Mouse (Mus musculus): ENCODE data around the gene Snorc. TPM values are rescaled to one million over a fixed set of nuclear protein-coding genes. Genes with fewer than 3 reads are reported as not detected.

Gene Snorc
- total RNA-seq, 2 experiments from 2014 or later = not detected

DNA sequence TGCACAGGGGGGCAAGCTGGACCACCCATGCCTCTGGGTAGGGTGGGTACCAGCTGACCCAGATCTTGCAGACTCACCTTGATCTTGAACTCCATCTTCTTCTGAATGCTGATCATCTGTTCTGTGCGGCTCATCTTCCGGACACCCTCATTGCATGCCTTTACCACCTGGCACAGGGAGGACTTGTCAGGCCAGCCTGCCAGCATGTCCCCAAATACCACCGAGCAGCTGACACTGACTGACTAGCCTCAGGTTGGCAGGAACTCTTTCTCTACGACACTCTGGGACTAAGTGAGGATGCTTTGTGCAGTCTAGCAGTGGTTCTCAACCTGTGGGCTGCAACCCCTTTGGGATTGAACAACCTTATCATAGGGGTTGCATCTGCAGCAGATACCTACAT, 12.5 kb downstream of the Snorc start:
- intact Hi-C loops (cut with DNase I) = no loop called here
- H3K4me3 ChIP-seq = no peak overlapping the region
- H3K27ac ChIP-seq = no peak overlapping the region
- TF ChIP-seq CTCF (IDR thresholded peaks at IDR 0.05) = no peak
- peak; percentile 61 for DNase-seq

DNA sequence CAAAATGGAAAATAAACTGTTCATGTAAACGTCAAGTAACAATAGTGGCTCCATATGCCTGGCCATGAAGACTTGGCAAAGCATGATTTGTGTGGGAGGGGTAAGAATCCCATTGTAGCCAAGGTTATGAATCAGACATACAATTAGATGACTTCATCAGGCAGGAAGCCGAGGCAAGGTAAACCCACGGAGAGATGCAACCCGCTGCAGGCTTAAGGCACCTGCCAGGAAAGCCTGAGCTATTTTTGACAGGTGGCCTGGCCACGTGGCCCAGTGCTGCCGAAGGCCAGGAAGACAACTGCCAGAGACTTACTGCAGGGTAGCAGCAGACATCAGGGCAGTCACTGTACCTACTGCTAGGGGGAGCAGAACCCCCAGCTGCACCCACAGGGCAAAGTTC, 16.3 kb downstream of the Snorc start:
- no peak overlapping the region for H3K27ac ChIP-seq
- TF ChIP-seq CTCF (IDR thresholded peaks at IDR 0.05) = no peak
- intact Hi-C loops (cut with DNase I) = no loop called here

DNA sequence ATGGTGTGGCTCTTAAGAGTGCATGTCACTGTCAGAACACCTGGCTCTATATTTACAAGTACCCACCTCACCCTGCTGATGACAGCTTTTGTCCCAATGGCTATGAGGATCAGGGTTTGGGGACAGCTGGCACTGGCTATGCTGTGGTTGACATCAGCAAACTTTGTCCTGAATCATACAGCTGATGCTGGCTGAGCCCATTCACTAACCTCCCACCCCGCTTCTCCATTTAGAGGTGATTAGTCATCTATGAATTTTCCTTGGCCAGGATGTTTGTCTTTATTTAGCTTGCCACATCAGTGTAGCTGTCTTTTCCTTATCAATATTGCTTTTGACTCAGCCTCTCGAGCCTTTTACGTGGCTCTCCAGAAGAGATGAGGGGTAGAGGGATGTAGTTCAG, 22.2 kb downstream of the Snorc start:
- no peak for DNase-seq
- no peak for TF ChIP-seq CTCF (IDR thresholded peaks at IDR 0.05)
- intact Hi-C loops (cut with DNase I) = no loop called here
- Histone ChIP-seq H3K4me3 (no peak overlapping the region), H3K27ac (no peak overlapping the region)

More for the DNA sequence above, 16.3 kb downstream of the Snorc start:
- H3K4me3 ChIP-seq = no peak overlapping the region
- DNase-seq = peak; percentile 81

DNA sequence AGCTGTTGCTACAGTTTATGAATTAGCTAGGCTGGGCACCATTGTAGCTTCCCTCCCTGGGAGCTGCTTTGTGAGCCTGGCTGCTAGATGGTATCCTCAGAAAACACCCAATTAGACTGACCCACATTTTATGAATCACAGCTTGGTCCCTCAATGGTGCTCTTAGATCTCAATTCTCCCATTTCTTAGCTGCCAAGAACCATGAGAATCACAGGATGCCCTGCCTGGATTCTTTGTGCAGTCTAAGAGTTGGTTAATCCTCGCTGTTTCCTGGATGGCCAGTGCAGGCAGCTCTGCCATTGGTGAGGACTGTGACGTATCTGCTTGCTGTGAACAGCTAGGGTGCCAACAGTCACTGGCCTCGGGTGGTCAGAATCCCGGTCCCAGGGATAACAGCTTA, 23.5 kb downstream of the Snorc start:
- Histone ChIP-seq H3K4me3 (no peak overlapping the region), H3K27ac (no peak overlapping the region)
- TF ChIP-seq CTCF (IDR thresholded peaks at IDR 0.05) = no peak
- intact Hi-C loops (cut with DNase I) = no loop called here
- DNase-seq = no peak

DNA sequence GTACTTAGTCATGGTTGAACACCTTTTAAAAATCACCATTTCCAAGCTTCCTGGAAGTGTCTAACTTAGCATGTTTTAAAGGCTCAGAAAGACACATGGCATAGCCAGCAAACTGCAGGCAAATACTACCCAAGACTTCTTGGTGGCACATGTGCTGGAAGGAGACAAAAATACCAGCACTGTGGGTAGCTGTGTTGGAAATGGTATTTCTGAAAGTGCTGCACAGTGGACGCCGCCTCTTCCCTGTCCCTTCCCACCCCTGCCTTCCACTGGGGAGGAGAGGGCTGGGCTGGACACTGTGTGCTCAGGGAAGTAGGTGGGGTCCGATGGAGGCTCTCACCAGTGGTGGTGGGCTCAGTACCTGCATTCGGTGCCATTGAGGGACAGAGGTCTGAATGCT, 35.5 kb downstream of the Snorc start:
- no peak overlapping the region for H3K27ac ChIP-seq
- no peak overlapping the region for H3K4me3 ChIP-seq
- no peak for TF ChIP-seq CTCF (IDR thresholded peaks at IDR 0.05)
- intact Hi-C loops (cut with DNase I) = no loop called here
- DNase-seq = no peak

DNA sequence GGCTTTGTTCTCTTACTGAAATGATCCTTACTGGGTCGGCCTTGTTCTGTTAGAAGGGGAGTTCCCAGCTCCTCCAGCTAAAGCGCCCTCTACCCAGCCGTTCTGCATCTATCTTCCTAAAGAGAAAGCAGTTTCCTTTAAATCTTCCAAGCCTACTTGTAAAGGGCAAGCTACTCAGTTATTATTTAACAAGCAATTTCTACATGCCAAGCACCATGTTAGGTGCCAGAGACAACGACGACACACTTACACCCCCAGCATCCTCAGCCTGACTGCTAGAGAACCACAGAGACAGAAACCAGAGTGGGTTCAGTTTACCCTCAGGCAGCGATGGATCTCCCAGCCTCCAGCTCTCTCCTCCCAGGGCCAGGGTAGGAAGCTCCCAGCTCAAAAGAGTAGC, 37.8 kb downstream of the Snorc start:
- DNase-seq = no peak
- Histone ChIP-seq H3K4me3 (no peak overlapping the region), H3K27ac (no peak overlapping the region)
- TF ChIP-seq CTCF (IDR thresholded peaks at IDR 0.05) = no peak
- intact Hi-C loops (cut with DNase I) = no loop called here

DNA sequence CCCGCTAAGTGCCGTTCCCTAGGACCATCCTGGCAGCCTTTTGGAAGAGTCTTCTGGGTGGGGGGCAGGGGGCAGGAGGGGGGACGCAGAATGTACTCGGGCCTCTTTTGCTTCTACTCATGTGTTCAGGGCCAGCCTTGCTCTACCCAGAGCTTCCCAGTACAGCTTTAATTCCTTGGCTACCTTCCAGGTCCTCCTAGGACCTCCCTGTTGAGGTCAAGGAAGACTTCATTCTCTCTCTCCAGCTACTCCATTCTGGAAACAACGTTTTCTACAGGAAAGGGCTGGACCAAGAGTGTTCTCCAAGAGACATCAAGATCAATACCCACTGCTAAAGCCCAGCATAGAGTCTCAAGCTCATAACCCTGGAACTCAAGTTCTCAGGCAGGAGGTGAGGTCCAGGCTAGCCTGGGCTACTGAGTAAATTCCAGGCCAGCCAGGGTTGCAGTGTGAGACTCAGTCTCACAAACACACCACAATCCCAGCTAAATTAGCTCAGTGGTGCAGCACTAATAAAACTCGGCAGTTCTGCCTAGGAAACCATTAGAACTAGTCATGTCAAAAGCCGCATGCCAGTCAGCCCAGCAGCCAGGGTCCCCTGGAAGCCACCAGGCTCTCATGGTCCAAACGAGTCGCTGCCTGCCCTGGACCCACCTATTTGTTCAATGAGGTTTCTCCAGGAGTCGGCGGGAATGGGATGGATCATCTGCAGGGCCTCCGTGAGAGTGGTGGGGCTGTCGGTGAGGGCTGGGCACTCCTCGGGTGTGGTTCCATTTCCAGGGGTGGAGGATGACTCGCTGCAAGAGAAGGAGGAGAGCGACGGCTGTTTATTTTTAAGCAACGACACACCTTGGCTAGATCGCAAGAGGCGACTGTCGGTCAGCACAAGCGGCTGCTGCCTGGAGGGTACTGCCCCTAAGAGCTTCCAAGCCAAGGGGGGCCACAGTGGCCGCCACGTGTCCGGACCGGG, 38.8 kb downstream of the Snorc start:
- intact Hi-C loops (cut with DNase I) = no loop called here

DNA sequence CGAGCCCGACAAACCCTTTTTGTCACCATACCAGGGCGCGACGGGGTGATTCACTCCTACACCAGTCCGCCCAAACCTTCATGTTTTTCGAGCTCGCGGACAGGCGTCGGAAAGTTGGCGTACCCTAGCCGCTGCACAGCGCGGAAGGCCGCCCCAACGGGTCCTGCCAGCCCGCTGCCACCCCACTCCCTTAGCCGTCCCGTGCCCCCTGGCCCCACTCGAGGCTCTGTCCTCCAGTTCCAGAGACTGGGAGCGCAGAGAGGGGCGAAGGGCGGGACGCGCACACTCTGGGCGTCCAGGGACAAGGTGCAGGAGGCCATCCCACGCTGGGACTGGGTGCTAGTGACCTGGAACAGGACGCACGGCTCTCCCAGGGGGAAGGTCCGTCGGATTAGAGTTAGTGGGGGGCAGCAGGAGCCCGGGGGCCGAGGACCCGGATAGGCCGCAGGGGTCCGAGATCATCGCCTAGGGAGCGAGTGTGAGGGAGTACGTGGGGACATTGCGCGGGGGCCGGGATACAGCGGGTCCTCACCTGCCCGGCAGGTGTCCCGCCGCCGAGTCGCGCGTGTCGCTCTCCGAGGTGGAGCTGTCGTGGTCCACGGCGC, 39.6 kb downstream of the Snorc start, which contains the start of gene Neu2:
Gene Neu2, plus strand, starts transcription at position 329 of the 605 bp plus-strand sequence.
- TF ChIP-seq CTCF (IDR thresholded peaks at IDR 0.05) = no peak
- Histone ChIP-seq H3K4me3 (peak within 1 kb of the TSS; percentile 79), H3K27ac (no peak within 1 kb of the TSS)
- DNase-seq = peak; percentile 30
- intact Hi-C loops (cut with DNase I) = no loop called here

More for the DNA sequence above, 38.8 kb downstream of the Snorc start:
- Histone ChIP-seq H3K4me3 (peak overlapping the region; percentile 79), H3K27ac (no peak overlapping the region)
- TF ChIP-seq CTCF (IDR thresholded peaks at IDR 0.05) = no peak
- DNase-seq = no peak

DNA sequence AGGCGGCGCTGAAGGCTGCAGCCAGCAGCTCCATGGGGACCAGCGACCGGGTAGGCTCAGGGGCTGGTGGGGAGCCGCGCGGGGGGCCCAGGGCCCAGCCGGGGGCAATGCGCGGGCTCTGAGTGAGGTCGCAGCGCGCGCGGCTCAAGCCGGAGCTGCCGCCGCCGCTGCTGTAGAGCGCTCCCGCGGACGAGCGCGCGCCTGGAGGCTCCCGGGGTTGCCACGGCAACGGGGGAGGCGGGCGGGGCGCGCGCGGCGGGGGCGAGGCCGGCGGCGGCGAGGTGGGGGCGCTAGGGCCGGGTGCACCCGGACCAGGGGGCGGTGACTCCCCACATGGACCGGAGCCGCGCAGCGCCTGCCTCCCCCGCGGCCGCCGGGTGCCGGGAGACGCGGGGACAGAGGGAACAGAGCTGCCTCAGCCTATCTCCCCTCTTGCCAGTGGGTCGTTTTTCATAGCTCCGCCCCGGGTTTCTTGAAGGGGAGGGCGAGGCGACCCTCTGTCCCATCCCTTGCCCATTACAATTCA, 40.2 kb downstream of the Snorc start:
- peak; percentile 50 for DNase-seq
- intact Hi-C loops (cut with DNase I) = no loop called here
- Histone ChIP-seq H3K4me3 (peak overlapping the region; percentile 79), H3K27ac (no peak overlapping the region)
- no peak for TF ChIP-seq CTCF (IDR thresholded peaks at IDR 0.05)

DNA sequence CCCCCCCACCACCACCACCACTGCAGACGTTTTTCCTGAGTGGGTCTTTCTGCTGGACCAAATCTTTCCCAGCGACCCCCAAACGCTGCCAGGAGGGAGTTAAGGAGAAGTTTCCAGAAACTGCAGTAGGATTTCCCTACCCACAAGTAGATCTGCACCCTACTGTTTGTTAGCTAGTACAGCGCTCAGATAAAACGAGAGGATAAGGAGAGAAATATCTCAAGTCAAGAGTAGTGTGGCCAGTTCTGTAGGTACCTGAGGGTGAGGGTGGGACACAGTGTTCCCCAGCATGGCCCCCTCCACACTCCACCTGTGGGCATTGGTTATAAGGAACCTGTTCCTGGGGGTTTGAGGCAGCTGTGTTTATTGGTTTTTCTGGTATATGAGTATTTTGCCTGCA, 40.8 kb downstream of the Snorc start:
- intact Hi-C loops (cut with DNase I) = no loop called here
- no peak overlapping the region for H3K4me3 ChIP-seq
- no peak for TF ChIP-seq CTCF (IDR thresholded peaks at IDR 0.05)
- no peak overlapping the region for H3K27ac ChIP-seq
- DNase-seq = no peak

DNA sequence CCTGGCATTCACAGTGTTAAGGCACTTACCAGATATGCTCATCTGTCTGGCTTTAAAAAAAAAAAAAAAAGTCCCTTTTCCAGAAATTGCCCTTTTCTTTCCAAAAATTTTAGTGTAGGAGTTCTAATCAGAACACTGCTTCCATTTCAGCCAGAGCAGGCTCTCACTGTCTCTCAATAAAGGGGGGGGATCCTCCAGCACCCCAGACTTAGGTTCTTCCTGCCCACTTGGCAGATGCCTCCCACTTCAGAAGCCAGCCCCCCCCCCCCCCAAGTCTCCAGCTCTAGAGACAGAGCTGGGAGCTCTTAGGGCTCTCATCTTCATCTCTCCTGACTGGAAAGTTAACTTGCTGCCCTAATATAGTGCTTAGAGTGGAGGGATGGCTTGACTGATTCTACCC, 50.4 kb downstream of the Snorc start:
- DNase-seq = no peak
- intact Hi-C loops (cut with DNase I) = no loop called here
- no peak overlapping the region; the same call in 1 of the 2 replicates for H3K27ac ChIP-seq
- TF ChIP-seq CTCF (IDR thresholded peaks at IDR 0.05) = no peak
- no peak overlapping the region for H3K4me3 ChIP-seq

DNA sequence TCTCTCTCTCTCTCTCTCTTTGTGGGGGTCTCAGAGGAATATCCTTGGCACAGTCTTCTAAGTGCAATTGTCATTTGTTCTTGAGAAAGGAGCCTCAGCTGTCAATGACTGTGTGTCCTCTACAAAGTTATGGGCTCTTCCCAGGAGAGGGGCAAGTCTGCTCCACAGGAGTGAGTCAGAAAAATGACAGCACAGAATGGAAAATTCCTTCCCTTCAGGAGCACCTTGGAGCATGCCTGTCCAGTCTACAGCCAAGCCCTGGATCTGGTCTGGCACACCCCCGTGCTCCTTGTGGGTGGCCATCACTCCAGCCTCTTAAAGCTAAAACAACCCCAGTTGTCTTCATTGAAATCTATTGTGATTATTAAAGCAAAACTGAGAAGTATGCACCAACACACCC, 51.5 kb downstream of the Snorc start:
- no peak for TF ChIP-seq CTCF (IDR thresholded peaks at IDR 0.05)
- H3K27ac ChIP-seq = no peak overlapping the region
- DNase-seq = no peak
- intact Hi-C loops (cut with DNase I) = no loop called here
- H3K4me3 ChIP-seq = no peak overlapping the region

DNA sequence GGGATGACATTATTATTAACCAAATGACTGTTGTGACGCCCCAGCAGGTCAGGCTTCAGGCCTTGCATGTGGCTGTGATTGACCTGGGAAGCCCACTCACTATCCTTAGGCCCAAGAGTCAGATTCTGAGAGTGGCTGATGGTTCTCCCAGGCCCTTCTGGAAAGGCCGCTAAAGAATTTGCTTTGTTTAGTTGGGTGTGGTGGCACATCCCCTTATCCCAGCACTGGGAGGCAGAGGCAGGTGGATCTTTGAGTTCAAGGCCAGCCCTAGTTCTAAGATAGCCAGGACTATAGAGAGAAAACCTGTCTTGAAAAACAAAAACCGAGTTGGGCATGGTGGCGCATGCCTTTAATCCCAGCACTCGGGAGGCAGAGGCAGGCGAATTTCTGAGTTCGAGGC, 55.0 kb downstream of the Snorc start:
- no peak overlapping the region for H3K27ac ChIP-seq
- no peak for TF ChIP-seq CTCF (IDR thresholded peaks at IDR 0.05)
- no peak for DNase-seq
- no peak overlapping the region for H3K4me3 ChIP-seq
- intact Hi-C loops (cut with DNase I) = no loop called here

Other genes starting within 250 kb of the Snorc start
- gene Efhd1, start 205.9 kb upstream of the Snorc start, total RNA-seq (2021) = 1 to 10 TPM; 3.7 to 7.4 TPM
- 10 to 100 TPM; 38.2 to 40.2 TPM for gene Gigyf2, start 143.3 kb upstream of the Snorc start, total RNA-seq (2021)
- gene Kcnj13, start 75.5 kb upstream of the Snorc start, total RNA-seq (2021) = under 1 TPM in 1 of 2 experiments, not detected in 1; 0.25 TPM
- gene Neu2, start 39.6 kb downstream of the Snorc start, total RNA-seq (2021) = 10 to 100 TPM in 1 of 2 experiments, 1 to 10 TPM in 1; 8.9 to 11.7 TPM
- gene Ngef, start 103.6 kb downstream of the Snorc start, total RNA-seq (2021) = under 1 TPM; 0.08 to 0.17 TPM
- 1 to 10 TPM; 3.8 to 4.2 TPM for gene Inpp5d, start 150.0 kb downstream of the Snorc start, total RNA-seq (2021)